Mouse (Mus musculus) gastrocnemius, adult 2 months (tissue): ENCODE data around the gene Lmbrd1. TPM values are rescaled to one million over a fixed set of nuclear protein-coding genes. Genes with fewer than 3 reads are reported as not detected.
"Not testable (repeated sequence)": the region's sequence is repeated elsewhere in the genome, so short reads cannot be mapped to it uniquely, and the experiment has no call there.

Source experiments
- DNase-seq: peaks from one replicate; pipeline ENCODE4 v3.0.0; 2022
- H3K27ac ChIP-seq: fragments of 200-600 bp; 2 replicates; pipeline ENCODE4 v1.8.1; 2022; ENCODE audit warnings: mild to moderate bottlenecking
- H3K4me3 ChIP-seq: fragments of 200-600 bp; 2 replicates; pipeline ENCODE4 v1.8.1; 2022; ENCODE audit warnings: mild to moderate bottlenecking, moderate library complexity
- CTCF ChIP-seq: fragments of 200-600 bp; IDR thresholded peaks from 2 replicates; pipeline ENCODE4 v1.8.1; 2022; ENCODE audit warnings: antibody characterized with exemption, mild to moderate bottlenecking, moderate library complexity
- intact Hi-C: fragments of 180-260 bp; cut with DNase I; formaldehyde crosslinking; loops from one replicate; pipeline ENCODE4 v1.15.1; 2025
- total RNA-seq, 2 experiments: library from RNA; stranded (reverse); gene quantifications; 2 replicates each; pipeline ENCODE4 v1.2.3; 2021

Lmbrd1 gene
- total RNA-seq, 2 experiments from 2014 or later: 33.6 to 35.5 TPM

- TF ChIP-seq CTCF: no peak
- H3K4me3 ChIP-seq: no peak overlapping the region
- DNase-seq: no peak
- intact Hi-C loops: no loop called here
- no peak overlapping the region for H3K27ac ChIP-seq
Measured at GRCm38 (mm10) chr1:24740903-24741302, 62.5 kb downstream of the Lmbrd1 start.

DNA sequence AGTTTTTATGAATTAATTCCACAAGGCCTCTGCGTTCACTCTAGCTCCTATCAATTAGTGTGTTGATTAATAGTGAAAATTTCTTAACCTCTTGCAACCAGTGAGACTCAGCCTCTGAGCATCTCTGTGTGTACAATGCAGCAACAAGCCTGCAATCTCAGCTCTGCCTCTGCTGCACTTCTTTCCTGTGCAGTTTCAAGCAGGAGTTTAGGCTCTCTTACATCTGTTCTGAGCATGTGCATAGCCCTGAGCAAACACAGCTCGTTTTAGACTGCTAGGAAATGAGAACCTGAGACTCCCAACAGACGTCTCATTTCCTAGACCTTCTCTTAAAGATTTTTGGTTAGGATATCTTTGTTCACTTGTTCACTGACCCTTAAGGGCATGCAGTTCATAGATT is 63.1 kb downstream of the Lmbrd1 start:
- TF ChIP-seq CTCF: no peak
- no peak for DNase-seq
- Histone ChIP-seq H3K4me3 (no peak overlapping the region), H3K27ac (no peak overlapping the region)
- intact Hi-C loops: no loop called here

DNA sequence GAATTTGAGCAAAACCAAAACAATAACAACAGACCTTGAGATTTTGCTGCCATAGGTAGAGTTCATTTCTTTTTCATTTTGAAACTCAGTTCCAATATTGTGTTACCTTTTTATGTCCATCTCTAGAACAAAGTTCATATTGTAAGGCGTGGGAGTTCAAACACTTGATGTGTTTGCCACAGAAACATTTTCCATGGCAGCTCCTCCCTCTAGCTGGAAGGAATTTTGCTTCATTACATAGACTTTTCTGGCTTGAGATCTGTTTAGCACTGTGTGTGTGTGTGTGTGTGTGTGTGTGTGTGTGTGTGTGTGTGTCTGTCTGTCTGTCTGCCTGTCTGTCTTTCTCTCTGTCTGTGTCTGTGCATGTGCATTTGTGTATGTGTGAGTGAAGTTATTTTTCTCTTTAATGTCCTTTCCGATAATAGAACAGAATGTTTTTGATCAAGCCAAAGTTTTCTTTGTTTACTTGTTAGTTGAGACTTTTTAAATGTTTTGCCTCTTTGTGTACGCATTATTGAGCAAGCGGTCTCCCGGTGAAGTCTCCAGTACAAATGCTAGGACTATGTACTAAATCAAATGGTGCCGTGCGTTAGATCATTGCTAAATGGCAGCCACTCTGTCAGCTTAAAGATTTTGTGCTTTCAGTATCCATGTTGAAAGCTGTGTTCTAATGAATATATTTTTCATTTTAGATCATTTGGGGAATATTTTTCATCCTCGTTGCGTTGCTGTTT is 64.9 kb downstream of the Lmbrd1 start:
- intact Hi-C loops: no loop called here
- Histone ChIP-seq H3K27ac (no peak overlapping the region), H3K4me3 (no peak overlapping the region)
- no peak for TF ChIP-seq CTCF
- DNase-seq: no peak

DNA sequence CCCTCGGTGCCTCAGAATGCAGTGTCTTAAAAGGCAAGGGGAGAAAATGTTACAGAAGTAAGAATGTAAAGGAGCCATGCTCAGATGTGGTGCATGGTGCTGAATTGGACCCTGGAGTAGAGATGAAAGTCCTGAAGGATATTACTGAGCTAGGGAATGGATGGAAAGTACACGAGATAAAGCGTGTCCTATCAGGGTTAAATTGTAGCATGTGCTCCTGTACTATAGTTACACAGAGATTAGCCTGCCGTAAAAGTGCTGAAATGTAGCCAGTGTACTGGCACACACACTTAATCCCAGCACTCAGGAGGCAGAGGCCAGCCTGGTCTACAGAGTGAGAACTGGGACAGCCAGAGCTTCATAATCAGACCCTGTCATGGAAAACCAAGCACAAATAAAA is 74.3 kb downstream of the Lmbrd1 start:
- intact Hi-C loops: no loop called here
- H3K27ac ChIP-seq: no peak overlapping the region
- no peak overlapping the region for H3K4me3 ChIP-seq
- no peak for TF ChIP-seq CTCF
- DNase-seq: no peak

DNA sequence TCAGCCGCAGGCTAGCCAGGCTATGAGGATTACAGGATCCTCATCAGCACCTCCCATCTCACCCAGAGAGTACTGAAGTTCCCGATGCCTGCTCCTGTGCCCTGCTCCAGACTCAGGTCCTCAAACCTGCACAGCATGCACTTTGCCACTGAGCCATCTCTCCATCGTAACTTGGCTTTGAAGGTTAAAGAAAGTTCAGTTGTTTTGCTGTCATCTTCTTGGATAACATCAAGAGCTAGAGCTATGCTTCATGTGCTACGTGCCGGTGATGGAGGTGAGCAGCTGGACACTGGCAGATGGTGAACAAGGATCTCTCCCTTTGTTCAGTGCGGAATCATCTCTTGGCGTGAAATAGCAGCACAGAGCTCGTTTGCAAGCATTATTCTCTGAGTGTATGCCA is 80.1 kb downstream of the Lmbrd1 start:
- TF ChIP-seq CTCF: no peak
- intact Hi-C loops: no loop called here
- no peak for DNase-seq
- no peak overlapping the region for H3K4me3 ChIP-seq
- H3K27ac ChIP-seq: no peak overlapping the region

- H3K27ac ChIP-seq: no peak overlapping the region
- H3K4me3 ChIP-seq: no peak overlapping the region
- no peak for TF ChIP-seq CTCF
- DNase-seq: no peak
- intact Hi-C loops: no loop called here
Measured at GRCm38 (mm10) chr1:24766466-24766865, 88.0 kb downstream of the Lmbrd1 start.

- DNase-seq, H3K27ac ChIP-seq, H3K4me3 ChIP-seq, intact Hi-C loops: not testable (repeated sequence)
Measured at GRCm38 (mm10) chr1:24767197-24767596, 88.8 kb downstream of the Lmbrd1 start.

GRCm38 (mm10) chr1:24773642-24774041 is 95.2 kb downstream of the Lmbrd1 start:
- Histone ChIP-seq H3K27ac (no peak overlapping the region), H3K4me3 (no peak overlapping the region)
- intact Hi-C loops: no loop called here
- TF ChIP-seq CTCF: no peak
- DNase-seq: no peak

GRCm38 (mm10) chr1:24776576-24776975 is 98.1 kb downstream of the Lmbrd1 start:
- TF ChIP-seq CTCF: no peak
- intact Hi-C loops: no loop called here
- H3K27ac ChIP-seq: no peak overlapping the region
- no peak for DNase-seq
- H3K4me3 ChIP-seq: no peak overlapping the region

DNA sequence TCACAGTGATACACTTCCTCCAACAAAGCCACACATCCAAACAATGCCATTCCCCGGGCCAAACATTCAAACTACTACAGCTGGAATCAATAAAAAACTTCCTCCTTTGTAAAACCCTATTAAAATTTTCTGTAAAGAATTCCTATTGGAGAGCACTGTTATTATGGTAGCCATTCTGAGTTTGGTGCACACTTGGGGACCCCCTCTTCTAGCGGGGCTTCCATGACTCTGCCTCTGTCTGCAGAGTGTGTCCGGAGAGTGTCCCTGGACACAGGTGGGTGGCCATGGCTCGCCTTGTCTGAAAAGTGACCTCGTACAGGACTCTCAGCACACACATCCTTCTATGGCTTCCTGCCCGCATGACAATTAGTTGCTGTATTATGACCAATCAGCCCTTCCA is 114.7 kb downstream of the Lmbrd1 start:
- Histone ChIP-seq H3K4me3 (no peak overlapping the region), H3K27ac (no peak overlapping the region)
- TF ChIP-seq CTCF: no peak
- DNase-seq: no peak
- intact Hi-C loops: no loop called here

DNA sequence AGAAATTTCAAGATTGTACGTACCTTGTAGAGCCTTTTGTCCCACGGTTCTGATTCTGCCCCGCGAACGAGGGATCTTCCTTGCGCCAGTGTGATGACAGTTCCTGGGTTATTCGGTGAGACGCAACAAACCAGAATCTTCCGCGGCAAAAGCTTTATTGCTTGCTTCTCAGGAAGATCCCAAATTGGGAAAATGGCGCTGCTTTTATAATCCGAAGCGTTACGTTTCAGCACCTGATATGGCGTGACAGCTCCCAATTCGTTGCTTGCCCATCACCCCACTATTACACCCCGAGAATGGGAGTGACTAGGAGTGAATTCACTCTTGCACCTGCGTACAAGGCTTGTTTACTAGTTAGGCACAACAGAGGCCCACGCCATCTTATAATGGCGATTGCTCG is 129.5 kb downstream of the Lmbrd1 start:
- DNase-seq, H3K27ac ChIP-seq, intact Hi-C loops, H3K4me3 ChIP-seq: not testable (repeated sequence)

Other genes starting within 250 kb of the Lmbrd1 start
- gene Col19a1, start 91.2 kb upstream of the Lmbrd1 start, total RNA-seq: 1 to 10 TPM in 1 of 2 experiments, under 1 TPM in 1; 0.50 to 2.0 TPM